Mouse (Mus musculus): ENCODE results near the gene 1110051M20Rik.

DNA sequence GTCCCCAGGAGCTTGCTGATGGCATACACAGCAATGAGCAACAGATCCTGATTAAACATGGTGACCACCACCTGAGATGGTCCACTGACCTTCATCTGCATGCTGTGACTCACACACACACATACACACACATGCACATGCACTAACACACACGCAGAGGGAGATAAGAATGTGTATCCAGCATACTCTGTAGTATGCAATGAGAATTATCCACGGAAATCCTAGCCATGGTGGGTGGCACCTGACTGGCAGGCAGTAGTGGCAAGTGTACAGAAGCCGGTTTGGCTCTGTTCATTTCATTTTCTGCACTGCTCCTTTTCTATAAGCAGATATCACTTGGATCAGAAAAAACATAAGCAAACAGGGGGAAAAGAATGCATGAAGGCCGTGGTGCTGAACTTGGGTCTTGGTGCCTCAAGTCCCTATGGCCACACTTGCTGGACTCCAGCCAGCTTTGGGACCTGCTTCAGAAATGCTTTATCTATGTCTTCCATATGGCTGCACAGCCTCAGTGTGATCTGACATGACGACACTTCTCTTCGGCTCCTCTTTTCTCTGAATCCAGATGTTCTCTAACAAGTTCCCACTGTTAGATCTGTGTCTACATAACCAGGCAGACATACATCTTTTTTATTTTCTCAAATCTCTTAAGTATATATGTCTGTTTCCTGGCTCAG is 89.6 kb downstream of the 1110051M20Rik start:
- TF ChIP-seq CTCF (IDR thresholded peaks at IDR 0.05; ENCODE audit: borderline replicate concordance, control insufficient read depth, extremely low read depth, insufficient read depth, low read length, poor library complexity) (no peak), POLR2A (IDR thresholded peaks at IDR 0.05; ENCODE audit: control insufficient read depth, extremely low read depth, insufficient read depth, low read length, poor library complexity) (no peak)
